Mouse (Mus musculus): ENCODE measurements around the gene Adrm1.

GRCm38 (mm10) chr2:180198782-180199181 lies 27.5 kb downstream of the Adrm1 start:
- TF ChIP-seq CTCF (IDR thresholded peaks at IDR 0.05; ENCODE audit: control insufficient read depth, insufficient read depth, insufficient read length): no peak
- no peak for TF ChIP-seq MAX (IDR thresholded peaks at IDR 0.05)
- no peak for TF ChIP-seq USF1 (IDR thresholded peaks at IDR 0.05; ENCODE audit: low read depth)
- TF ChIP-seq MYOD1 (IDR thresholded peaks at IDR 0.05; ENCODE audit: control insufficient read depth, insufficient read length, low read depth): no peak
- no peak for TF ChIP-seq MYOG (IDR thresholded peaks at IDR 0.05; ENCODE audit: control insufficient read depth, extremely low read depth, insufficient read length)
- no peak for TF ChIP-seq FOSL1 (IDR thresholded peaks at IDR 0.05; ENCODE audit: insufficient read depth, low read length, poor library complexity, severe bottlenecking)

All from C2C12 (cell line).